Mouse (Mus musculus) liver, adult 2 months (tissue): ENCODE data around the gene Gm10563.

ENCODE experiments used
- CTCF ChIP-seq: fragments of 200-500 bp; IDR thresholded peaks from 2 replicates; pipeline ENCODE4 v1.5.1; 2011; ENCODE audit warnings: low read depth, low read length, control low read depth
- POLR2A ChIP-seq: fragments of 200-500 bp; IDR thresholded peaks from 2 replicates; pipeline ENCODE4 v1.6.1; 2011; ENCODE audit warnings: low read length, control low read depth; ENCODE audit not compliant: insufficient read depth; ENCODE audit errors: extremely low read depth

- no peak for TF ChIP-seq CTCF
- TF ChIP-seq POLR2A = no peak
These were observed 73.8 kb downstream of the Gm10563 start for GRCm38 (mm10) chr4:155571442-155571841.
